Mouse (Mus musculus): ENCODE measurements around the gene Cenpb.

Cenpb gene

GRCm38 (mm10) chr2:131135521-131136139 is 44.2 kb downstream of the Cenpb start:
- DNase-seq = peak in 1 of 2 experiments; percentile 0

GRCm38 (mm10) chr2:131134826-131135400 is 45.0 kb downstream of the Cenpb start:
- peak in 1 of 2 experiments; percentile 0 for DNase-seq

GRCm38 (mm10) chr2:131134381-131134780 is 45.5 kb downstream of the Cenpb start:
- peak in 1 of 2 experiments; percentile 0 for DNase-seq

GRCm38 (mm10) chr2:131132930-131133547 is 46.8 kb downstream of the Cenpb start, which contains the start of gene Gm11037:
Gene Gm11037 (plus strand): TSS chr2:131133497.
- DNase-seq = no peak

- DNase-seq = no peak
These were observed 47.6 kb downstream of the Cenpb start for GRCm38 (mm10) chr2:131132111-131132888.

GRCm38 (mm10) chr2:131130849-131131248 is 49.0 kb downstream of the Cenpb start:
- no peak for DNase-seq

- DNase-seq = no peak
These were observed 50.0 kb downstream of the Cenpb start for GRCm38 (mm10) chr2:131129836-131130235.

- DNase-seq = no peak
These were observed 51.2 kb downstream of the Cenpb start for GRCm38 (mm10) chr2:131128636-131129157.

- DNase-seq = peak in 1 of 2 experiments; percentile 0
These were observed 51.7 kb downstream of the Cenpb start for GRCm38 (mm10) chr2:131128211-131128610.

GRCm38 (mm10) chr2:131127161-131127730 is 52.6 kb downstream of the Cenpb start, which contains the start of gene Hspa12b:
Gene Hspa12b (plus strand): TSS chr2:131127280.
- peak in 1 of 2 experiments; percentile 10 for DNase-seq

- DNase-seq = no peak
These were observed 53.7 kb downstream of the Cenpb start for GRCm38 (mm10) chr2:131125964-131126815.

Data from spleen, adult 18-20 months (tissue).